Mouse (Mus musculus): Measurements from ENCODE around the gene Mrtfb. TPM values are rescaled to one million over a fixed set of nuclear protein-coding genes. Genes with fewer than 3 reads are reported as not detected.
A peak's percentile ranks its signal among the peaks of the same experiment; 100 is the strongest.

The Mrtfb gene
- polyA plus RNA-seq, 1 experiment, result 8.5 TPM

GRCm38 (mm10) chr16:13311374-13311773 is 55.1 kb downstream of the Mrtfb start:
- Histone ChIP-seq H3K36me3 (ENCODE audit: control insufficient read depth, insufficient read depth, low read length) (0 out of 2 replicates have a peak, but pooled peaks cover 1% of the 10 kb centered on the region), H3K27me3 (ENCODE audit: control insufficient read depth, insufficient read depth, low read length) (no peaks in the 10 kb centered on the region), H3K4me3 (ENCODE audit: low read depth, low read length) (no peak overlapping the region), H3K4me1 (ENCODE audit: control insufficient read depth, insufficient read depth, insufficient read length, low read length) (peaks cover 7% of the 10 kb centered on the region; the same call in 1 of the 2 replicates), H3K27ac (ENCODE audit: insufficient read depth, low read depth, low read length) (no peak overlapping the region)
- 78% methylated on average over 1 of the region's 1 CpGs for WGBS
- TF ChIP-seq POLR2A (IDR thresholded peaks at IDR 0.05; ENCODE audit: low read depth, low read length) (no peak), CTCF (IDR thresholded peaks at IDR 0.05; ENCODE audit: extremely low read depth, insufficient read length, insufficient replicate concordance, low read depth, low read length) (no peak)

DNA sequence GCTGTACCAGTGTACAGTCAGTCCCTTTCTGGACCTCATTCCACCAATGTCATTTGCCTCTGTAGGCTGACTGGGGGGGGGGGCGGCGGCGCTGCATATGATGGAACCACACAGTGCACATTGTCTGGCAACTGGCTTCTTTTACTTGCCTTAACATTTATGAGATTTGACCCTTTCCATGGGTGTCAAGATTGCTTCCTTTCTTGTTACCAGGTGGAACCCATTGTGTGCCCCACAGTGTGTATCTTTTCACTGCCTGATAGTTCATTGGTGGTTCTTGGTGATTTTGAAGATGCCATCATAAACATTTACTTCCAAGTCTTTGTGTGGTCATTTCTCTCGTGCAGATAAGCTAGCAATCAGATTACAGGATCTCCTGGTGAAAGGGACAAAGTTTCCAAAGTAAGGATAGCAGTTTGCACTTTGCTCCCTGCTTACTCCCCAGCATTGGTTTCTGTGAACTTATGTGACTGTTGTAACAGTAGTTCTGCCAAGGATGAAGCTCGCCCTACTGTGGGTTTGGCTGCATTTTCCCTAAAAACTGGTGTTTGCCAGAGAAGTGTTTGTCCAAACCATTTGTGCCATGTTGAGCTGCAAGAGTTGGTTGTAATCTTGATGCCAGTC is 56.9 kb downstream of the Mrtfb start:
- TF ChIP-seq POLR2A (IDR thresholded peaks at IDR 0.05; ENCODE audit: low read depth, low read length), result no peak
- no peak for TF ChIP-seq CTCF (IDR thresholded peaks at IDR 0.05; ENCODE audit: extremely low read depth, insufficient read length, insufficient replicate concordance, low read depth, low read length)
- peak overlapping the region; percentile 78 for H3K27ac ChIP-seq (ENCODE audit: insufficient read depth, low read depth, low read length)
- H3K36me3 ChIP-seq (ENCODE audit: control insufficient read depth, insufficient read depth, low read length), result no peaks in the 10 kb centered on the region
- WGBS, result 44% methylated on average over 5 of the region's 5 CpGs
- H3K4me1 ChIP-seq (ENCODE audit: control insufficient read depth, insufficient read depth, insufficient read length, low read length), result peaks cover 7% of the 10 kb centered on the region; the same call in 1 of the 2 replicates
- no peaks in the 10 kb centered on the region for H3K27me3 ChIP-seq (ENCODE audit: control insufficient read depth, insufficient read depth, low read length)
- H3K4me3 ChIP-seq (ENCODE audit: low read depth, low read length), result no peak overlapping the region

GRCm38 (mm10) chr16:13323751-13324150 is 67.5 kb downstream of the Mrtfb start:
- Histone ChIP-seq H3K4me3 (ENCODE audit: low read depth, low read length) (no peak overlapping the region), H3K27ac (ENCODE audit: insufficient read depth, low read depth, low read length) (no peak overlapping the region), H3K27me3 (ENCODE audit: control insufficient read depth, insufficient read depth, low read length) (no peaks in the 10 kb centered on the region), H3K36me3 (ENCODE audit: control insufficient read depth, insufficient read depth, low read length) (peaks cover 15% of the 10 kb centered on the region), H3K4me1 (ENCODE audit: control insufficient read depth, insufficient read depth, insufficient read length, low read length) (peaks cover 6% of the 10 kb centered on the region; the same call in 1 of the 2 replicates)
- 44% methylated on average over 6 of the region's 6 CpGs for WGBS
- no peak for TF ChIP-seq POLR2A (IDR thresholded peaks at IDR 0.05; ENCODE audit: low read depth, low read length)
- TF ChIP-seq CTCF (IDR thresholded peaks at IDR 0.05; ENCODE audit: extremely low read depth, insufficient read length, insufficient replicate concordance, low read depth, low read length), result no peak

GRCm38 (mm10) chr16:13326622-13327021 is 70.3 kb downstream of the Mrtfb start:
- Histone ChIP-seq H3K27me3 (ENCODE audit: control insufficient read depth, insufficient read depth, low read length) (no peaks in the 10 kb centered on the region), H3K36me3 (ENCODE audit: control insufficient read depth, insufficient read depth, low read length) (peaks cover 15% of the 10 kb centered on the region), H3K4me1 (ENCODE audit: control insufficient read depth, insufficient read depth, insufficient read length, low read length) (peaks cover 4% of the 10 kb centered on the region; the same call in 1 of the 2 replicates), H3K4me3 (ENCODE audit: low read depth, low read length) (no peak overlapping the region), H3K27ac (ENCODE audit: insufficient read depth, low read depth, low read length) (no peak overlapping the region)
- TF ChIP-seq POLR2A (IDR thresholded peaks at IDR 0.05; ENCODE audit: low read depth, low read length) (no peak), CTCF (IDR thresholded peaks at IDR 0.05; ENCODE audit: extremely low read depth, insufficient read length, insufficient replicate concordance, low read depth, low read length) (no peak)
- WGBS, result 84% methylated on average over 3 of the region's 3 CpGs

DNA sequence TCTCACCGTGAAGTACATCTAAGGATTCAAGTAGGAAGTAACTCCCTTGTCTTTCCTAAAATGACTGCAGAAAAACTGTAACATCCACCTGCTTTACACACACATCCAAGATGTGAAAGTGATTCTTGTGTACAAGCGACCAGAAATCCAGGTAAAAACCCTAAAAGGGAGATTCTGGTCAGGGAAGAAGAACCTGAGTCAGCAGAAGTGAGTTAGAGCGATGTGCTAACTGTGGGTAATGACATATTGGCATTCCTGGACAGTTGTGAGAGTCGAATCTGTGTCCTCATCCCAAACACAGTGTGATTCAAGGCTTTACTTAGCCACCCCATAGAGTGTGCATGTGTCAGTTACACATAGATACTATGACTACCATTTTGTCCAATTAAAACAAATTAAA is 72.4 kb downstream of the Mrtfb start:
- TF ChIP-seq POLR2A (IDR thresholded peaks at IDR 0.05; ENCODE audit: low read depth, low read length) (no peak), CTCF (IDR thresholded peaks at IDR 0.05; ENCODE audit: extremely low read depth, insufficient read length, insufficient replicate concordance, low read depth, low read length) (no peak)
- H3K36me3 ChIP-seq (ENCODE audit: control insufficient read depth, insufficient read depth, low read length), result peaks cover 20% of the 10 kb centered on the region
- no peaks in the 10 kb centered on the region for H3K27me3 ChIP-seq (ENCODE audit: control insufficient read depth, insufficient read depth, low read length)
- peaks cover 6% of the 10 kb centered on the region; the same call in 1 of the 2 replicates for H3K4me1 ChIP-seq (ENCODE audit: control insufficient read depth, insufficient read depth, insufficient read length, low read length)
- no peak overlapping the region for H3K4me3 ChIP-seq (ENCODE audit: low read depth, low read length)
- WGBS, result 85% methylated on average over 4 of the region's 4 CpGs
- no peak overlapping the region for H3K27ac ChIP-seq (ENCODE audit: insufficient read depth, low read depth, low read length)

DNA sequence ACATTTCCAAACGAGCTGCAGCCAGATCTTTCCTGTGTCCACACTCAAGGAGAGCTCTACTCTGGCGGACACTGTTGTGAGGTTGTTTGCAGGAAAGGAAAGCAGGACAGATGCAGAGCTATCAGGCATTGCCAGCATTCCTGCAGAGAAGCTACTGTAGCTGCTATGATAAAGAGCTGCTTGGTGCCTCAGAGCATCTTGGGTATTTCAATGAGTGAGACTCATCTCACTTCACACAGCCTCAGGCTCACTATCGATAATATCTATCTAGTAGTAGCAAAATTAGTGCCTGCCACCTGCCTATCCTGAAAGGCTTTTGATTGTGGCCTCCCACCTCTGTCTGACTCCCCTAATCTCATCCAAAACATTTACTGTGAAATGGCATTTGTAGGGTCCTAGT is 73.4 kb downstream of the Mrtfb start:
- Histone ChIP-seq H3K36me3 (ENCODE audit: control insufficient read depth, insufficient read depth, low read length) (peaks cover 21% of the 10 kb centered on the region), H3K4me3 (ENCODE audit: low read depth, low read length) (no peak overlapping the region), H3K27ac (ENCODE audit: insufficient read depth, low read depth, low read length) (peak overlapping the region; percentile 34), H3K4me1 (ENCODE audit: control insufficient read depth, insufficient read depth, insufficient read length, low read length) (peaks cover 6% of the 10 kb centered on the region; the same call in 1 of the 2 replicates), H3K27me3 (ENCODE audit: control insufficient read depth, insufficient read depth, low read length) (no peaks in the 10 kb centered on the region)
- TF ChIP-seq POLR2A (IDR thresholded peaks at IDR 0.05; ENCODE audit: low read depth, low read length), result no peak
- no peak for TF ChIP-seq CTCF (IDR thresholded peaks at IDR 0.05; ENCODE audit: extremely low read depth, insufficient read length, insufficient replicate concordance, low read depth, low read length)
- 56% methylated on average over 3 of the region's 3 CpGs for WGBS

GRCm38 (mm10) chr16:13330221-13330659 is 74.0 kb downstream of the Mrtfb start:
- peaks cover 6% of the 10 kb centered on the region; the same call in 1 of the 2 replicates for H3K4me1 ChIP-seq (ENCODE audit: control insufficient read depth, insufficient read depth, insufficient read length, low read length)
- no peak for TF ChIP-seq POLR2A (IDR thresholded peaks at IDR 0.05; ENCODE audit: low read depth, low read length)
- no peak for TF ChIP-seq CTCF (IDR thresholded peaks at IDR 0.05; ENCODE audit: extremely low read depth, insufficient read length, insufficient replicate concordance, low read depth, low read length)
- H3K27me3 ChIP-seq (ENCODE audit: control insufficient read depth, insufficient read depth, low read length), result no peaks in the 10 kb centered on the region
- no peak overlapping the region for H3K4me3 ChIP-seq (ENCODE audit: low read depth, low read length)
- H3K36me3 ChIP-seq (ENCODE audit: control insufficient read depth, insufficient read depth, low read length), result peaks cover 21% of the 10 kb centered on the region
- H3K27ac ChIP-seq (ENCODE audit: insufficient read depth, low read depth, low read length), result peak overlapping the region; percentile 17; the same call in 1 of the 2 replicates
- 24% methylated on average over 6 of the region's 6 CpGs for WGBS

All from small intestine, adult 2 months (tissue).